In the genomic region with DNA sequence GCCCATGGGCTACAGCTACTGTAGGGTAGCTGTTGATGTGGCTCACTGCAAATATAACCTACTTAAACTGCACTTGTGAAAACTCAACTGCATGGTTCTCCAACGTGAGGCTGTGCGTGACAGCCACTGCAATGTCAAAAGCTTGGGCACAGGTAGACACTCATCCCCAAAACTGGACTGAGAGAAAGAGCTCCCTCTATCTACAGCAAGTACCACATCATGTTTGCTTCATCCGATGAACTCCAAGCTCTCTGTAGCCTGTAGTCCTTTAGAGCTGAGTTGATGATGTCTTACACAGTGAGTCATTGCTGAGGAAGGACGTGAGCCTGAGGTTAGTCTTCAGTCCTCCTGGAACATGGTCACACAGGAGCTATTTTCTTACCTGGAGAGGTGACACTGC, we compare ENCODE assay signal across 24 mouse cellular contexts.
A peak's percentile ranks its signal among the peaks of the same experiment; 100 is the strongest.
DNase-seq lines count a peak whose midpoint lies in the region; ATAC-seq and TF ChIP-seq lines count a peak whose summit lies in the region.
"Had no signal": no experiment of that assay in that cellular context is flagged by ENCODE, and none has a peak within 500 bp of the region (broad histone marks: within the 10 kb centered on the region; RNA-seq: fewer than 3 reads in every experiment).

No protein-coding gene starts in this region.

- no peak for TF ChIP-seq EP300 in lung, postnatal 0 days (IDR thresholded peaks at IDR 0.05)

- peak; percentile 34; the same call in 1 of the 2 replicates for TF ChIP-seq CTCF in kidney, postnatal 0 days (IDR thresholded peaks at IDR 0.05; ENCODE audit: low read depth)
- TF ChIP-seq CTCF in lung, postnatal 0 days (IDR thresholded peaks at IDR 0.05), result peak; percentile 35; the same call in 1 of the 2 replicates

- 0 out of 2 replicates have a peak, but pooled peaks cover 6% of the 10 kb centered on the region for H3K4me1 ChIP-seq in kidney, postnatal 0 days (replicated peaks; ENCODE audit: insufficient read depth, low read length)
- peaks cover 2% of the 10 kb centered on the region; the same call in 1 of the 2 replicates for H3K4me1 ChIP-seq in lung, postnatal 0 days (ENCODE audit: insufficient read depth, low read depth, low read length)
- H3K4me1 ChIP-seq: embryonic facial prominence, embryonic 10.5 days; hindbrain, embryonic 13.5 days had no signal

- H3K9me3 ChIP-seq in kidney, postnatal 0 days (replicated peaks; ENCODE audit: low read length), result no peaks in the 10 kb centered on the region
- no peaks in the 10 kb centered on the region for H3K9me3 ChIP-seq in lung, postnatal 0 days (ENCODE audit: low read length)
- H3K9me3 ChIP-seq: embryonic facial prominence, embryonic 10.5 days; forebrain, embryonic 15.5 days; heart, embryonic 13.5 days; hindbrain, embryonic 13.5 days; limb, embryonic 10.5 days; midbrain, embryonic 10.5 days; neural tube, embryonic 15.5 days had no signal

- no peak overlapping the region for H3K27ac ChIP-seq in kidney, postnatal 0 days
- no peak overlapping the region for H3K27ac ChIP-seq in lung, postnatal 0 days (ENCODE audit: low read length)
- H3K27ac ChIP-seq: embryonic facial prominence, embryonic 10.5 days; forebrain, embryonic 15.5 days; heart, embryonic 13.5 days; hindbrain, embryonic 13.5 days; limb, embryonic 10.5 days; macrophage; midbrain, embryonic 10.5 days; neural tube, embryonic 15.5 days had no signal

- H3K9ac ChIP-seq in kidney, postnatal 0 days (ENCODE audit: low read depth, low read length), result no peak overlapping the region
- no peak overlapping the region for H3K9ac ChIP-seq in lung, postnatal 0 days (replicated peaks; ENCODE audit: low read depth)
- H3K9ac ChIP-seq: forebrain, embryonic 15.5 days; heart, embryonic 13.5 days; hindbrain, embryonic 13.5 days; neural tube, embryonic 15.5 days had no signal

- H3K27me3 ChIP-seq in kidney, postnatal 0 days (ENCODE audit: insufficient read depth, low read length), result no peaks in the 10 kb centered on the region
- no peaks in the 10 kb centered on the region for H3K27me3 ChIP-seq in lung, postnatal 0 days (replicated peaks; ENCODE audit: insufficient read depth, low read length)
- H3K27me3 ChIP-seq: forebrain, embryonic 15.5 days; heart, embryonic 13.5 days; hindbrain, embryonic 13.5 days; neural tube, embryonic 15.5 days had no signal

- H3K4me2 ChIP-seq in kidney, postnatal 0 days (ENCODE audit: low read length), result no peak overlapping the region
- no peak overlapping the region for H3K4me2 ChIP-seq in lung, postnatal 0 days (replicated peaks; ENCODE audit: low read depth, low read length)
- H3K4me2 ChIP-seq: forebrain, embryonic 15.5 days; heart, embryonic 13.5 days; hindbrain, embryonic 13.5 days; neural tube, embryonic 15.5 days had no signal

- H3K36me3 ChIP-seq in kidney, postnatal 0 days (ENCODE audit: insufficient read depth, low read length), result no peaks in the 10 kb centered on the region
- H3K36me3 ChIP-seq in lung, postnatal 0 days (ENCODE audit: insufficient read depth, low read length), result no peaks in the 10 kb centered on the region
- H3K36me3 ChIP-seq: forebrain, embryonic 15.5 days; heart, embryonic 13.5 days; hindbrain, embryonic 13.5 days; neural tube, embryonic 15.5 days had no signal

- H3K4me3 ChIP-seq in kidney, postnatal 0 days (replicated peaks; ENCODE audit: low read depth, low read length), result no peak overlapping the region
- no peak overlapping the region for H3K4me3 ChIP-seq in lung, postnatal 0 days (ENCODE audit: low read depth, low read length)
- H3K4me3 ChIP-seq: embryonic facial prominence, embryonic 10.5 days; forebrain, embryonic 15.5 days; heart, embryonic 13.5 days; hindbrain, embryonic 13.5 days; limb, embryonic 10.5 days; midbrain, embryonic 10.5 days; neural tube, embryonic 15.5 days had no signal

- no peak for DNase-seq in kidney, postnatal 0 days (ENCODE audit: low spot score)
- no peak for DNase-seq in kidney, adult 8-10 months
- DNase-seq in lung, postnatal 0 days (ENCODE audit: low spot score), result no peak
- no peak for DNase-seq in lung, postnatal 10 days
- DNase-seq in brain, adult 2 months (ENCODE audit: low read depth, low spot score), result peak; percentile 13
- DNase-seq in spleen, postnatal 4 days (ENCODE audit: low spot score in 2 of 2), result no peak
- no peak for DNase-seq in thymus, postnatal 14 days
- DNase-seq: adrenal gland, postnatal 25 days; cerebellum, adult 9-11 months; gastrocnemius, postnatal 14 days; heart, adult 11 months; heart, postnatal 36 days; kidney, postnatal 36 days; lung, adult 2 months; right cerebral cortex, adult 18-20 months; right cerebral cortex, postnatal 4 days had no signal

- WGBS in kidney, postnatal 0 days, result 88% methylated on average over 4 of the region's 4 CpGs
- WGBS in lung, postnatal 0 days, result 78% methylated on average over 4 of the region's 4 CpGs

- no peak for ATAC-seq in kidney, postnatal 0 days (replicated peaks; ENCODE audit: low FRiP score, low read depth)
- ATAC-seq in lung, postnatal 0 days, result no peak
- ATAC-seq: forebrain, embryonic 15.5 days had no signal
